Mouse (Mus musculus) thymus, postnatal 0 days (tissue): ENCODE data around the gene Lmo2. TPM values are rescaled to one million over a fixed set of nuclear protein-coding genes. Genes with fewer than 3 reads are reported as not detected.
"Not testable (repeated sequence)": the region's sequence is repeated elsewhere in the genome, so short reads cannot be mapped to it uniquely, and the experiment has no call there.

Source experiments
- DNase-seq: peaks from one replicate; pipeline ENCODE4 v3.0.0-alpha.2; 2015; ENCODE audit warnings: low spot score
- polyA plus RNA-seq: library from polyadenylated mRNA; unstranded; fragments of >200 nt; fragmentation: Nextera tagmentation; extraction: Ambion mirVana; gene quantifications from 2 replicates; pipeline ENCODE4 v1.2.1, GENCODE M21; 2015

Gene Lmo2
- polyA plus RNA-seq, 1 experiment from 2014 or later: 4.3 TPM

DNA sequence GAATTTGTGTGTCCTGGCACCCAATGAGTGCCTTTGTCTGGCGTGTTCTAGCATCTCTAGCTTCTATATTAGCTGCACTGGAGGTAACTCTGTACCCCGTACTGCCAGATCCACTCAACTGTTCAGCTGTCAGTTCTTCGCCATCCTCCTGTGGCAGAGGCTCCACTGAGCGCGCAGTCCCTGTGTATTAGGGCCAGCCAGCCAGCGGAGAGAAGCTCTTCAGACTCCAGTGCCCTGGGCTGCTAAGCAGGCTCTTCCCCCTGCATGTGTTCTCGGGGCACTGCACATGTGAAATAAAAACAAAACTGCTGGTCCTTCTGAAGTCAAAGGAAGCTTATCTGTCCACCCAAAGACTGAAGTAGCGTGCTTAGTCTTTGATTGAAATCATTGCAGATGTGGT is 19.4 kb downstream of the Lmo2 start:
- DNase-seq: no peak

DNA sequence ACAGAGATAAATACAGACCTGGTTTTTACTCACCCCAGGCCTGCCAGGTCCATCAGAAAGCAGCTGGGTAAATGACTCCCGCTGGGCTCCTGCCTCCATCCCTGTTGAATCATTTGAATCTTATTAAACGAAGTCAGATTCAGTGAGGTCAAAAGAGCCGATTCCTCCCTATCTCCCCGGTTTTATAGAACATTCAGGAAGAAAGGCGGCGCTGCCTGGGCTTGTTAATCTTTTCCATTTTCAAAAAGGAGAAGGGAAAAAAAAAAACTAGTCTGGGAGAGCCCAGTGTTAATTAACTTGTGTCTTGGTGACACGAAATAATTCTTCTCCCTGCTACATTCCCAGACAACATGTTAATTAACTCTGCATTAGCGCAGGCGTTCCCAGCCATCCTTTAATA is 19.9 kb downstream of the Lmo2 start:
- no peak for DNase-seq

DNA sequence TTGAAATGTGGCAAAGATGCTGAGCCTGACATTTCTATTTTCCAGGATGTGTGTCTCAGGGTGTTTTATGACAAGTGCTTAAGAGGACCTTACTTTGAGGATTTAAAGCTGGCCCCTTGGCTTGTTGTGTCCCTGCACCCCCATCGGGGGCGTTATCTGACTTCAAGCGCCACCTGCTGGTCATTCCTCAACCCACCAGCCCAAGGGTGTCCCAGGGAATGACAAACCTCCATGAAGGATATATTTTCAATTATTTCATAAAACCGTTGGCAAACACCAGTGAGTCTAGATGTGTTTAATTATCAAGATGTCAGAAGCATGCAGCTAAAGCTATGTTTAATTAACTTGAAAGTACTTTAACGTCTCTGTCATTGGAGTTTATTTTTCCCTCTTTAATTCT is 24.5 kb downstream of the Lmo2 start:
- peak; percentile 62 for DNase-seq

DNA sequence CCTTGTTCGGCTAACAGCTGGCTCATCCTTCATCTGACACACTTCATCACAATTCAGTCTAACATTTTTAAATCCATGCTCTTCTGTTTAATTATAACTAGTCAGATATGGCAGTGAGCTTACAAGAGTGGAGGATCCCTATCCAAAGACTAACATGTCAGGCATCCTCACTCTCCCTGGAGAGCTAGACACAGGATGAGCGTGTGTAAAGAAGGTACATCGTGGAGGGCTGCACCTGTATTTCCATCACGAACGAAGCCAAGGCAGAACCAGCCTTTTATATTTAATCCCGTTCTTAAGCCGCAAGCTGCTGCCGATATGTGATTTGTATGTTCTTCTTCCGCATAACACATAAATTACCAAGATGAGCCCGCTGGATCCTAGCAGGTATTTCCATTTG is 25.4 kb downstream of the Lmo2 start:
- DNase-seq: no peak

DNA sequence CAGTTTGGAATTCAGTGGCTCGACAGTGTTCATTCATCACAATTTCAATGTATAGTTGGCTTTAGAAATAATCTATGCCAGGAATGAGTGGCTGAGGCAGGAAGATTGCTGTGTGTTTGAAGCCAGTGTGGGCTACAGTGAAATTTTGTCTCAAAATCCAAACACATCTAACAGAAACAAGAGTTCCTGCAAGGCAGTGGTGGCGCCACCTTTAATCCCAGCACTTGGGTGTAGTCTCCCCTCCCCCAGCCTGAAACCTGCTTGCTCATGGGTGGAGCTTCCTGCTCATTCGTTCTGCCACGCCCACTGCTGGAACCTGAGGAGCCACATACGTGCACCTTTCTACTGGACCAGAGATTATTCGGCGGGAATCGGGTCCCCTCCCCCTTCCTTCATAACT is 29.8 kb downstream of the Lmo2 start:
- DNase-seq: not testable (repeated sequence)

DNA sequence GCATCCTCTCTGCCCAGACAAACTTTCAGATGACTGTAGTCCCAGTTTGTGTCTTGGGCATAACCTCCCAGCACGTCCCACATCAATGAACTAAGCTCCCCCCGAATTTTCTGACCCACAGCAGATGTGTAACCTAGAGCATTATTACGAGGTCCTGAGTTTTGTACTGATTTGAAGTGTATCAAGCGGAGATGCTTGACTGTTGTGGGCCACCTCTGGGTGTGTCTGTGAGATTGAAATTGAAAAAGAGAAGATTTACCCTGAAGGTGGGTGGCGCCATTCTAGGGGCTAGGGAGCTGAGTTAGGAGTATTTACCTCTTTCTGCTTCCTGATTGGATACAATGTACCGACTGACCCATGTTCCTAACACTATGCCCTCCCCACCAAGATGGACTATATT is 31.9 kb downstream of the Lmo2 start:
- no peak for DNase-seq

DNA sequence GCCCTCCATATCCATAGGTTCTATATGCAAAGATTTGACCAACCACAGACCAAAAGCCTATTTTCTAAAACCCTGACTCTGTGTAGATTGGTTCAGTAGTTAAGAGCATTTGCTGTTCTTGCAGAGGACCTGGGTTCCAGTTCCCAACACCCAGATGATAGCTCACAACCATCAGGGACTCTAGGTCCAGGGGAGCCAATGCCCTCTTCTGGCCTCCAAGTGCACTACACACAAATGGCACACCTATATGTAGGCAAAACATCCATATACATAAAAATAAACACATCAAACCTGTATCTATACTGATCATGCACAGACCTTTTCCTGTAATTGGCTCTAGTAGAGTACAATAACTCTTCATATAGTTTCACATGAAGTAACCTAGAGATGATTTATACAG is 33.5 kb downstream of the Lmo2 start:
- no peak for DNase-seq

DNA sequence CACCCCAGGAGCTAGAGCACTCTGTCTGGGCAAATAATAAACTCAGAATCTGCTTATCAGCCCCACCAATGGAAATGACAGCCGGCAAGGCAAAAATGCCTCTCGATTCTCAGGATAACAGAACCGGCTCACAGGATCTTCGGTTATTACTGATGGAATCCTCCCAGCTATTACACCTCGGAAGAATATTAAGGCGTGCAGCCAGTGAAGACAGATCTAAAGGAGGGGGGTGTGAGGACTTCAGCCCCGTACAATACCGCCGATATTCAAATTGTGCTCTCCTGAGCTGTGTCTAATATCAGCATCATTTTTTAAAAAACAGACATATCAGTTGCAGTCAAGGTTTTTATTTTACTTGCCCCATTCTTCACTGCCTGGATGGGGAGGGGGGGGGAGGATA is 34.4 kb downstream of the Lmo2 start:
- no peak for DNase-seq

DNA sequence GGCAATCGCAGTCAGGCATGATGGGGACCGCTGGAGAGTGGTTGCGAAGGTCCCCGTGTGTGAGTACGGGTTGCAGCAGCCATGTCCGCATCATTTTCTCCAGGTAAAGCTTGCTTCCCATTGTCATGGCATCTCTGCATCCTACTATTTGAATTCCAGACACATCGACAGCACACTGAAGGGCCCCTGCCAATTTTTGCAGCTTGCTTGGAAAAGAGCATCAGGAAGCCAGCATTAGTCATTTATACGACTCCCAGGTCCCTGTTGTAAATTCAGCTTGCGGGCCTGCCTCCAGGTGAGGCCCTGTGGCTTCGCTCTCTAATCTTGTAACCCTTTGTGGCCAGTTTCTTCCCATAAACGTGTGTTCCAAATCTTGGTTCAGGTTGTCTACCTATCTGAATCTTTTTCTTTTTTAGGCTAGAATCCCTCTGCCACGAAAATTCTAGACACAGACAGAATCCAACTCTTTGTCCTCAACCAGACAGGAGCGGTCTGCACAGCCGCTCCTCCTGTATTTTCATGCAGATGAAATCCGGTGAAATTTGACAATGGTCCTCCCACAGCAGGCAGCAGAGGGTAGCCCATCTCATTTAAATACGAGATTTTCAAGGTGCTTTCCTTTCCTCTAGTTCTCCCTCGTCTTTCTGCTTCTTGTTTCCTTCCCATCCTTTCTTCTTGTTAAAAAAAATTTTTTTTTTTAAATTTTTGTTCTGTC is 35.0 kb downstream of the Lmo2 start:
- DNase-seq: no peak

DNA sequence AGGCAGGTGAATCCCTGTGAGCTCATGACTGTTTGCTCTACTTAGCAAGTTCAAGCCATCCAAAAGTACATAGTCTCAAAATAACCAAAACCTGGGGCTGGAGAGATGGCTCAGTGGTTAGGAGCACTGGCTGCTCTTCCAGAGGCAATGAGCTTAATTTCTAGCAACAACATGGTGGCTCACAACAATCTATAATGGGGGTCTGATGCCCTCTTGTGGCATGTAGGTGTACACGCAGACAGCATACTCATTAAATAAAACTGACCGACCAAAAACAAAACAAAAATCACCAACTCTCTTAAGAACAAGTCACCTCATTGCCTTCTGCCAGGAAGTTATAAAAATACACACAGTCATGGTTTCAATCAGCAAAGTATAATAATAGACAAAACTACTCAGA is 43.3 kb downstream of the Lmo2 start:
- peak; percentile 43 for DNase-seq

DNA sequence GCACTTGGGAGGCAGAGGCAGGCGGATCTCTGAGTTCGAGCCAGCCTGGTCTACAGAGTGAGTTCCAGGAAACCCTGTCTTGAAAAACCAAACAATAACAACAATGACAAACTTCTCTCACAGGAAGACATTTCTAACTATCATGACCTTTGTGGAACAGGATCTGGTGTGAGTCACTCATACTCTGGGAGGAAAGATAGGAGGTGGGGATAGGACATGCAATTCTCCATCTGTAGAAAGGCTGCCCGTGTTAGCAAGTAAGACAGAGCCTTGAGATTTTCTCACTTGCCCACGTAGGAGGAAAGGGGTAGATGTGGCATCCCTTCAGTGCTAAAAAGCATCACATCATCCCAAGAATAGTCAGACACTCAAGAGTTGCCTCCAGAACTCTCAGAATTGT is 44.1 kb downstream of the Lmo2 start:
- DNase-seq: no peak

DNA sequence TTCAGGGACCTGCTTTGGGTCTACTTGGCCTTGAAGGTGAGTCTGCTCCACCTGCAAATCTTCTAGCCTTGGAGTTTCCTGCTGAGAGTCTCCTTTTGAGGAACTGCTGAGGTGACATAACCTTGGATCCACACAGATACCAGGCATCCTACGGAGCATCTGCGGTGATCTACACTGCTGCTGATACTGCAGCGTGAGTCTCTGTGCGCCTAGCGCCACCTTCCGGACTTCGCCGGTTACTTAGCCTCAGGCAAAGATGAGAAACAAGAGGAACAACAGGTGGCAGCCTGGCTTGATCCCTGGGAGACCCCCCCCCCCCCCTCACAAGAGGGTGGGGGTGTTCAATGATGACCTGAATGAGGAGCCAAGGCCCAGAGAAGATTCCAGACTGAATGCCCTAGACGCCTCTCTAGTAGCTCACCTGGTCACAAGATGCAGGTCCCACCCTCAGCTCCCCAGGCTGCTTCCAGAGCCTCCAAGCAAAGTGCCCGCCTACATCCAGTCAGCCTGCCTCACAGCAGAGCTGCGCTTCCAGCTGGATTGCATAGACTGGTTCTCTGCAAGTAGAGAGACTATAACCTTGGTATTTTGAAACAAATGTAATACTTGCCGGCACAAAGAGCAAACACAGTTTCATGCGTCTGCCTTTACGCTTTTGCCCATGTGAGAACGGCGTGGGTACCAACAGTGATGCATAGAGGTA is 45.1 kb downstream of the Lmo2 start:
- DNase-seq: peak; percentile 57

DNA sequence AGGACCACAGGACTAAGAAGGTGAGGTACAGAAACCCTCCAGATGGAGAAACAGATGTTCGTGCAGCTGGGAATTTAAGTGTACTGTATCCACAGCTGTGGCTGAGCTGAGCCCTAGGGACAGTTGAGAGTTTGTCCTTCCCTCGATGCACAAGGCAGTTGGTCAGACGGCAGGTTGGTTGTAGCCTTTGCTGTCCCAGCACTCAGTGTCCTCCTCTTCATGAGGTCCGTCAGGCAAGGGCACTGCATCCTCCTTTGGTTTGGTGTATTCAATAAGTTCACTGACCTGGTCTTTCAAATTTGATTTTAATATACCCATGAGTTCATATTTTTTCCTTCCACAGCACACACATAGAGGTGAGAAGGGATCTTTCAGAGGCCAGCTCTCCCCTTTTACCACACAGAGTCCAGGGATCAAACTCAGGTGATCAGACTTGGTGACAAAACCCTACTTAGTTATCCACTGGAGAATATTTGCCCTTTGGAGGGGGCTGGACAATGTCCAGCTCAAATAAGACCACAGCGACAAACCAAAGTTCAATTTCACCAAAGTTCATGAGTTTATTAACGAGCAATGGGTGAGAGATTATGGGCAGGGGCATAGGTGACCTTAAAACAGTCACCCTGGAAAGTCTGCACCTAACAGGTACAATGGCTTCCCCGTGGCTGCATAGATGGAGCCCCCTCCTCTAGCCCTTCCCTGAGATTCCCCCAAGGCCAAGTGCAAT is 50.2 kb downstream of the Lmo2 start:
- DNase-seq: no peak

DNA sequence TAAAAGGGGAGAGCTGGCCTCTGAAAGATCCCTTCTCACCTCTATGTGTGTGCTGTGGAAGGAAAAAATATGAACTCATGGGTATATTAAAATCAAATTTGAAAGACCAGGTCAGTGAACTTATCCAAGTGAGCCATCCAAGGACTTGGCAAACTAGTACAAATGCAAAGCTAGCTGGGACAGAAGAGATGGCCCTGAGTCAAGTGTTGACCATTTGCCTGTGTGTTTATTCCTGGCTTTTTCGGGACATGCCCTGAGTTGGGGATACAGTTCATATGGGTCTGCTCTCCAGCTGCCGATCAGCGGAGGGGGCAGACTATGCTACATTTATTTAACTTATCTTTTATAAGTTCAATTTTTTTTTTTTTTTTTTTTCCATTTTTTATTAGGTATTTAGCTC is 51.1 kb downstream of the Lmo2 start:
- not testable (repeated sequence) for DNase-seq

DNA sequence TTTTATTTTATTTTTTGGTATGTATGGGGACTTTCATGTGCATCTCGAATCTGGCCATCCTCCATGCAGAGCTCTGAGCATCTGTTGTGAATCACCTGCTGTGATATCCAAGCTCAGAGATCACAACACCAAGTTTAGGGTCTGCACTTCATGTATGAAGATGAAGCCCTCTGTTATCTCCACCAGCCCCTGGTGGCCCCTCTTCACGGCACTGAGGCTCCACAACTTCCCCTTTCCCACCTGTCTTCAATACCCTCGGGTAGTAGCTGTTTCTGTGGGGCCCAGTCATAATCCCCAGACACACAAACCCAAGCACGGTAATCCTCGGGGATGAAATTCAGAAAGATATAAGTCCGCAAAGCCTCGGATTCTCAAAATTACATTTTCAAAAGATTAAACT is 65.3 kb downstream of the Lmo2 start:
- DNase-seq: no peak

DNA sequence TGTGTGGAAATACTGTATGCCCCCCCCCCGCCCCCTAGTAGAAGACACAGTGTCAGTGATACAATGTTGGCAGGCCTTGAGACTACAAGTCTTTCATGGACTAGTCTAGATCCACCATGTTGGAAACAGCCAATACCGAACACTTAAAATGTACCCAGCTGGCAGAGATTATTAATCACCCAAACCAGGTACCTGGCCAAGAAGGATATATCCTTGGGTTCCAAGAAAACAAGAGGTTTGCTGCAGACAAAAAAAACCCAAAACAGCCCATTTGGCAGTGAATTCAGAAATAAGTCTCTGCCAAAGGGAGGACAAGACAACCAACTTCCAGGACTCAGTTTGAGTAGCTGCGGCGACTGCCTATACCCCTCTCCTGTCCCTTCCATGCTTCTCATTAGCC is 66.9 kb downstream of the Lmo2 start:
- no peak for DNase-seq

DNA sequence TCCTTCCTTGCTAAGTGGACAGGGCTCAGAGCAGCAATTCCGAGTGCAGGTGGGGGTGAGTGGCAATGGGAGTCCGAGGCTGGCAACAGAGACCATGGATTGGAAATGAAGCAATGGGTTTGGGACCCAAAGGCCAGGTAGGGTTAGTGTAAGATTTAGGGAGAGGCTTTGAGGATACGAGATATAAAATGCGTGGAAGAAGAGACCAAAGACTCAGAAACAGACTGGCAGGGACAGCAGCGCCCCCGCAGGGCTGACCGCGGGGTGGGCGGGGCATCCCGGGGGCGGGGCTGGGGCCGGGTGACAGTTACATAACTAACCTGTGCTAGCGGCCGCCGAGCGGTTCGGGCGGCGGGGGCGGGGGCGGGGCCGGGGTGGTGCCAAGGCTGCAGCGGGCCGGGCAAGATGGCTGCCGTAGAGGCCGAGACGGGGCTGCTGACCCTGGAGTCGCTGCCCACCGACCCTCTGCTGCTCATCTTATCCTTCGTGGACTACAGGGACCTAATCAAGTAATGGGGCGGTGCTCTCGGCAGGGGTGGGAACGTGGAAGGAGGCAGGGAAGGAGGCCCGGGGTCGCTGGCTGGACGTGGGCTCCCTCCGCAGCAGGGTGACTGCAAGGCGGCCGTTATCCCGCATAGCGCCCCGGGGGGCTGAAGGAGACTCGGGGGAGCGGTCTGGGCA is 69.8 kb downstream of the Lmo2 start, which contains the start of gene Fbxo3:
Gene Fbxo3 (plus strand): TSS at position 264 of the 681 bp plus-strand sequence.
- DNase-seq: peak; percentile 83

DNA sequence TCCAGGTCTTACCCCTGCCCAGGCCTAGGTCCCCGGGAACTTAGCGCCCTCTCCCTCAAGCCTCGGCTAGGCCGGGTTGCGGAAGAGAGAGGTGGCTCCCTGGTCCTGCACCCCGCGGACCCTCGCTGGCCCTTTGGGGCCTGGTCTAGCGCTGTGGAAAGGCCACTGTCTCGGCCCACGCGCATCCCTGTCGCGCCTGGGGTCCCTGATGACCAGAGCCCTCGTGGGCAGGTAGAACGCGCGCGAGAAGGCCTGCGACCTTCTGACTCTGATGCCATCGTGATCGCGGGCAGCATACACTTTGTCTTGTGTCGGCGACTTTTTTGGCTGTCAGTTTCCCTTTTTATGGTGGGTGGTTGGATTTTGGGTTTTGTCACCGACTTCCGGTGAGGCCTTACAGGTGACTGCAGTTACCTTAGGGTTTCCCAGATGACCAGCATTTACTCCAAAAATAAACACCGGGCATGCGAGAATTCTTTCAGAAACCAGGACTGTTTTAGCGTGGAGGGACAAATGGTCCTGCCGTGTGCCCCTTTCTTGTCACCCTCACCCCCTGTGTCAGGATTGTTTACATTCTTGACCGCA is 70.4 kb downstream of the Lmo2 start, which contains the start of gene 4931422A03Rik:
Gene 4931422A03Rik (minus strand): TSS at position 223 of the 585 bp plus-strand sequence.
- no peak for DNase-seq

DNA sequence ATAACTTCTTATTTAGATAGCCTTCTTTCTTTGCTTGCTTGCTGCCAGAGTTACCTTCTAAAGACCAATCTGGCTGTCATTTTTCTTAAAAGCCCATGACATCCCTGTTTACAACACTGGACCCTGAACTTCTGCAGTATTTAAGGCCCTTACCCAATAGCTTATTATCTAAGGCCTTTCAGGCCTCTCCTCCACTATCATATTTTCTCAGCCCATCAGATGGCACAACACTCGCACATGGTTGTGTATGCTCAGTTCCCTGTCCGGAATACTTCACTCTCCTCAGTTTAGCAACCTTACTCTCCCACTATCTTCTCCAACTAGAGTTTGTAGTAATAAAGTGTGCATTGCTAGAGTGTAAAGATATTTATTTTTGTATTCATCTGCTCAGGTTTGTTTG is 71.3 kb downstream of the Lmo2 start:
- DNase-seq: no peak

DNA sequence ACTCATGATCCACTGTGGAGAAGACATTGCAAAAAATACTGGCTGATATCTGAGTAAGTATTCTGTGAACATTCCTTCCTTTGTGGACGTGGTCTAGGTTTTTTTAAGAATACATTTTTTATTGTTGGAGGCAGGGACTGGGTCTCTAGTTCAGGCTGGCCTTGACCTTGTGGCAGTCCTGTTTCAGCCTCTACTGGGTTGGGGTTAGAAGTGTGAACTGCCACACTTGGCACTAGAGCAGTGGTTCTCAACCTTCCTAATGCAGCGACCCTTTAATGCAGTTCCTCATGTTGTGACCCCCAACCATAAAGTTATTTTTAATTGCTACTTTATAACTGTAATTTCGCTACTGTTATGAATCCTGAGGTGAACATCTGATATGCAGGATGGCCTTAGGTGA is 72.6 kb downstream of the Lmo2 start:
- no peak for DNase-seq
